Mouse (Mus musculus) ES-E14 (cell line): ENCODE data around the gene Lhx6. TPM values are rescaled to one million over a fixed set of nuclear protein-coding genes. Genes with fewer than 3 reads are reported as not detected.
A peak's percentile ranks its signal among the peaks of the same experiment; 100 is the strongest.

ENCODE experiments used
- DNase-seq: peaks from one replicate; pipeline ENCODE4 v3.0.0-alpha.2; 2013; ENCODE audit warnings: low read depth, low spot score
- H3K27ac ChIP-seq: 2 replicates; pipeline ENCODE4 v1.5.1; 2012; ENCODE audit warnings: low read depth, mild to moderate bottlenecking, low read length, moderate library complexity, mixed read lengths; ENCODE audit not compliant: poor library complexity, insufficient read depth, severe bottlenecking
- H3K36me3 ChIP-seq: 2 replicates; pipeline ENCODE4 v1.6.1; 2012; ENCODE audit warnings: mild to moderate bottlenecking, low read length, moderate library complexity, mixed read lengths; ENCODE audit not compliant: control insufficient read depth, poor library complexity, insufficient read depth, severe bottlenecking
- H3K4me1 ChIP-seq, 2 experiments: fragments of 150-350 bp in 1 of 2; sonication (generic) in 1 of 2; 2 replicates each; pipeline ENCODE4 v1.6.1; 2012; ENCODE audit warnings: low read length in 2 of 2, mild to moderate bottlenecking in 1 of 2, mixed read lengths in 1 of 2; ENCODE audit not compliant: control insufficient read depth in 2 of 2, insufficient read depth in 2 of 2, poor library complexity in 1 of 2
- H3K4me3 ChIP-seq, 2 experiments: fragments of 150-350 bp in 1 of 2; sonication (generic) in 1 of 2; 2 replicates each; pipeline ENCODE4 v1.5.1; 2012; ENCODE audit warnings: low read length in 2 of 2, low read depth in 1 of 2, mild to moderate bottlenecking in 1 of 2, mixed read lengths in 1 of 2; ENCODE audit not compliant: insufficient read depth in 1 of 2, poor library complexity in 1 of 2, severe bottlenecking in 1 of 2
- H3K9ac ChIP-seq: 2 replicates; pipeline ENCODE4 v1.6.1; 2012; ENCODE audit warnings: low read depth, mild to moderate bottlenecking, low read length, mixed read lengths; ENCODE audit not compliant: poor library complexity, insufficient read depth, severe bottlenecking
- H3K9me3 ChIP-seq: fragments of 150-350 bp; sonication (generic); 2 replicates; pipeline ENCODE4 v1.6.1; 2012; ENCODE audit warnings: low read depth, mild to moderate bottlenecking, low read length; ENCODE audit not compliant: control insufficient read depth, insufficient read depth
- CHD2 ChIP-seq: IDR thresholded peaks from 2 replicates; pipeline ENCODE4 v1.6.1; 2014; ENCODE audit warnings: mild to moderate bottlenecking, low read depth, low read length, inconsistent platforms
- HCFC1 ChIP-seq: IDR thresholded peaks from 2 replicates; pipeline ENCODE4 v1.6.1; 2012; ENCODE audit warnings: low read length, inconsistent platforms, borderline replicate concordance; ENCODE audit not compliant: insufficient read depth
- MAFK ChIP-seq: IDR thresholded peaks from 2 replicates; pipeline ENCODE4 v1.6.1; 2014; ENCODE audit warnings: mild to moderate bottlenecking, low read depth, low read length, inconsistent platforms; ENCODE audit not compliant: insufficient read depth
- ZC3H11A ChIP-seq: IDR thresholded peaks from 2 replicates; pipeline ENCODE4 v1.6.1; 2012; ENCODE audit warnings: low read depth, mild to moderate bottlenecking, inconsistent platforms, low read length, borderline replicate concordance
- ZNF384 ChIP-seq: IDR thresholded peaks from 2 replicates; pipeline ENCODE4 v1.6.1; 2012; ENCODE audit warnings: low read depth, low read length, inconsistent platforms
- in situ Hi-C, 2 experiments: fragments of 600-800 bp; cut with MboI; formaldehyde crosslinking; loops; one replicate each; pipeline ENCODE4 v1.15.1; 2025; ENCODE audit warnings: low sequenced_read_pairs in 2 of 2, inconsistent platforms in 1 of 2; ENCODE audit not compliant: unreplicated experiment in 2 of 2
- total RNA-seq: library from RNA; depleted of rRNA; stranded (reverse); fragments of 300-350 nt; gene quantifications from 2 replicates; pipeline ENCODE4 v1.2.3, GENCODE M21; 2012

Lhx6 gene
- total RNA-seq, 1 experiment = 1.8 TPM

DNA sequence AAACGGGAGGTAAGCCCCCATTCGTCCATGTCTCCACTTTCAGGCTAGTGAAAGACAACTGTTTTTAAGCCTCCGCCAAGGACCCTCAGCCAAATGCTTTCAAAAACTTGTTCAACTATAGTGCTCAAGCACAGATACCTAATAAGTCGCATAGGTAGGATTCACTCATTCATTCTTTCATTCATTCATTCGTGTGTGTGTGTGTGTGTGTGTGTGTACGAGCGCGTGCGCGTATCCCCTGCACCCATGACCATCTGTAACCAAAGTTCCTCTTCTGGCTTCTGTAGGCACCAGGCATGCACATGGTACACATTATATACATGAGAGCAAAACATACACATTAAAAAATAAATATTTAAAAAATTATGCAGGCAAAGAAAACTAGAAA, 55.6 kb downstream of the Lhx6 start:
- in situ Hi-C loops = no loop called here
- Histone ChIP-seq H3K9ac (no peak overlapping the region), H3K9me3 (no peaks in the 10 kb centered on the region), H3K27ac (no peak overlapping the region), H3K4me1 (0 out of 4 replicates have a peak, but pooled peaks cover 0 to 2% of the 10 kb centered on the region in 2 experiments), H3K36me3 (0 out of 2 replicates have a peak, but pooled peaks cover 2% of the 10 kb centered on the region), H3K4me3 (no peak overlapping the region)
- no peak for TF ChIP-seq ZC3H11A
- DNase-seq = no peak

DNA sequence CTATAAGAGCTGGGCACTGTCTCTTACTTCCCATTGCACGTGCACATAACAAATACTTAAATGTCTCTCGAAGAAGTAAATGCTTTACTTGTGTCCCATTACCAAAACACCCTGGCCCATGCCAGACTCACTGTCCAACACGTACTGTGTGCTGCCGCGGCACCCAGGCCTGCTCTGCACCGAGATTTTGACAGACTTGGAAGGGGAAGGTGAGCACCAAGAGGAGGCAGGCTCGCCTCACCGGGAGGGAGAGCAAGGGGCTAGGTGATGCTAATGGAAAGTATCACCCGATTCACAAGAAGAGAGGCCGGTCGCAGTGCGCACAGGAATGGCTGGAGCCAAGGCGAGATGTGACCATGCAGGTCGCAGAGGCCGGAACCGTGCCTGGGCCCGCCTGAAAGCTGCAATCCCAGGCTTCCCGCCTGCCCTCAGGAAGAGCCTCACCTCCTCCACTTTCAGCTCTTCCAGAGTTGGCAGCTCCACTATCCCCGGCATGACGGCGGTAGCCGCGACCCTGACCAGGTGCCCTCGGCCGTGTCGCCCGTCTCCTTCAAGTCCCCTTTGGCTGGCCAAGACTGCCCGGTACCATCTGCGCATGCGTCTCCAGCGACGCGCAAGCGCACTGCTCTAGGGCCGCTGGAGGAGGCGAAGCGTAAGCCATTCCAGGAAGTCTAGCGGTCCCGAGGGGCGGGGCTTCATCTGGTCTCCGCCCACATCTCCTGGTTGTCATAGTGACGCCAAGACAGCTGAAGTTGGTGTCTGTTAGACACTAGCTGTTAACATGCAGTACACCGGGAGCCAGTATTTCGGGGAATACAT, 56.3 kb downstream of the Lhx6 start, which contains the start of the genes Ndufa8 and Morn5:
TSS of gene Ndufa8 (minus strand) at position 659 of the 819 bp plus-strand sequence.
TSS of gene Morn5 (plus strand) at position 711 of the 819 bp plus-strand sequence.
- Histone ChIP-seq H3K27ac (no peak within 1 kb of the TSS), H3K9me3 (no peaks in the 10 kb centered on the region), H3K9ac (peak within 1 kb of the TSS; percentile 92), H3K4me3 (peak within 1 kb of the TSS; percentile 85 to 87), H3K36me3 (peaks cover 2% of the 10 kb centered on the region; the same call in 1 of the 2 replicates), H3K4me1 (0 out of 4 replicates have a peak, but pooled peaks cover 0 to 2% of the 10 kb centered on the region in 2 experiments)
- in situ Hi-C loops = no loop called here
- TF ChIP-seq HCFC1 = no peak
- no peak for TF ChIP-seq CHD2
- no peak for TF ChIP-seq MAFK
- TF ChIP-seq ZNF384 = no peak
- no peak for TF ChIP-seq ZC3H11A
- DNase-seq = peak; percentile 98

DNA sequence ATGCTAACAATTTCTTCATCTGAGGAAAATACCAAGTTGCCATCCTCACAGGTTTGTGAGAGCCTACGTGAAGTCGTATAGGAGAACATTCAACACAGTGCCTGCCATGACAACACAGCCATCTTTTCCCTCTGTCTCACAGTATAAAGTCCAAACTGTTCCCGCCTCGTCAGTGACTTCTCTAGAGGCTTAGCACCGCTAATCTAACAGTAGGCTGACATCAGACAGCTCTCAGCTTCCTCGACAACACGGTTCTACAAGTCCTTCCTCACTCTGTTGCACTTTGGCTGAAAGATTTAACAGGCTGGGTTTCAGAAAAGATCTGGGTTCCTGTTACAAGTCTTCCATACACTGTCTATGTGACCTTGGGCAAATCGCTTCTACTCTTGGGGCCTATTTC, 57.0 kb downstream of the Lhx6 start:
- in situ Hi-C loops = no loop called here

DNA sequence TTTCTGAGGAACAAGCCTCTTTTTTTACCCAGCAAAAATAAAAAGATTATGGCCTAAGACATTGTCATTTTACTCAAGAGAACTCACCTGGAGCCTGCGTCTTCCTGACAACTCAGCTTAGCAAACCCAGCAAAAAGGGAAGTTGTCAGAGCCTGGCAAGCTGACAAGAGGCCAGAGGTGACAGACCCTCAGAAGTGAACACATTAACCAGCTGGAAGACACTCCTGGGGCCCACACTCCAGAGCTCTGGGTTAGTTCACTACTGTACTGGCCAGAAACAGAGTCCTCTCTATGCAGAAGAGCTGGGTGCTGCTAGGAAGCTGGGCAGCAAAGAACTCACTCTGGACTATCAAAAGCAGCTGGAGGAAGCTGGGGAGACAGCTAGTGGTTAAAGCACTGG, 64.3 kb downstream of the Lhx6 start:
- TF ChIP-seq ZNF384 = no peak
- Histone ChIP-seq H3K4me3 (no peak overlapping the region), H3K4me1 (peaks cover 0 to 6% of the 10 kb centered on the region in 2 experiments; a peak in 2 of 4 replicates), H3K9ac (no peak overlapping the region), H3K36me3 (peaks cover 15% of the 10 kb centered on the region), H3K27ac (no peak overlapping the region), H3K9me3 (no peaks in the 10 kb centered on the region)
- no peak for DNase-seq
- in situ Hi-C loops = no loop called here

More for the DNA sequence above, 57.0 kb downstream of the Lhx6 start:
- DNase-seq = no peak
- no peak overlapping the region for H3K27ac ChIP-seq
- H3K9ac ChIP-seq = peak overlapping the region; percentile 1; the same call in 1 of the 2 replicates
- no peak for TF ChIP-seq ZC3H11A
- no peak for TF ChIP-seq HCFC1
- no peak for TF ChIP-seq CHD2
- no peak for TF ChIP-seq ZNF384
- TF ChIP-seq MAFK = no peak
- no peaks in the 10 kb centered on the region for H3K9me3 ChIP-seq
- H3K4me3 ChIP-seq = peak overlapping the region; percentile 85 to 87
- 0 out of 4 replicates have a peak, but pooled peaks cover 0 to 2% of the 10 kb centered on the region in 2 experiments for H3K4me1 ChIP-seq
- H3K36me3 ChIP-seq = peaks cover 7% of the 10 kb centered on the region
